Mouse (Mus musculus) stomach, postnatal 0 days (tissue): Measurements from ENCODE around the gene Derl2. TPM values are rescaled to one million over a fixed set of nuclear protein-coding genes. Genes with fewer than 3 reads are reported as not detected.

Experiments
- ATAC-seq: fragments of 200-750 bp; cut with Nextera tagmentation; 2 replicates; pipeline ENCODE4 v1.8.0; 2017; ENCODE audit not compliant: low FRiP score, low TSS enrichment
- DNase-seq: peaks from one replicate; pipeline ENCODE4 v3.0.0-alpha.2; 2016; ENCODE audit warnings: low spot score
- H3K27ac ChIP-seq: fragments of 300-500 bp; sonication (generic); replicated peaks from 2 replicates; pipeline ENCODE4 v1.5.1; 2014; ENCODE audit warnings: mild to moderate bottlenecking, control low read depth
- H3K27me3 ChIP-seq: fragments of 300-500 bp; sonication (generic); 2 replicates; pipeline ENCODE4 v1.6.1; 2014; ENCODE audit warnings: low read length; ENCODE audit not compliant: control insufficient read depth, insufficient read depth
- H3K36me3 ChIP-seq: fragments of 300-500 bp; sonication (generic); 2 replicates; pipeline ENCODE4 v1.6.1; 2014; ENCODE audit warnings: low read length, mixed read lengths; ENCODE audit not compliant: control insufficient read depth, insufficient read depth
- H3K4me1 ChIP-seq: fragments of 300-500 bp; sonication (generic); replicated peaks from 2 replicates; pipeline ENCODE4 v1.6.1; 2014; ENCODE audit warnings: antibody characterized with exemption; ENCODE audit not compliant: control insufficient read depth, insufficient read depth
- H3K4me2 ChIP-seq: fragments of 300-500 bp; sonication (generic); replicated peaks from 2 replicates; pipeline ENCODE4 v1.6.1; 2014; ENCODE audit warnings: low read depth, mild to moderate bottlenecking, control low read depth, moderate library complexity
- H3K4me3 ChIP-seq: fragments of 300-500 bp; sonication (generic); 2 replicates; pipeline ENCODE4 v1.5.1; 2014; ENCODE audit warnings: low read depth, low read length, control low read depth
- H3K9ac ChIP-seq: fragments of 300-500 bp; sonication (generic); 2 replicates; pipeline ENCODE4 v1.6.1; 2014; ENCODE audit warnings: mild to moderate bottlenecking, low read length, control low read depth, mixed read lengths
- H3K9me3 ChIP-seq: fragments of 300-500 bp; sonication (generic); 2 replicates; pipeline ENCODE4 v1.6.1; 2016; ENCODE audit warnings: low read length; ENCODE audit not compliant: control insufficient read depth
- CTCF ChIP-seq: IDR thresholded peaks from 2 replicates; pipeline ENCODE4 v1.5.1; 2016; ENCODE audit warnings: antibody characterized with exemption, low read depth, mild to moderate bottlenecking, moderate library complexity
- EP300 ChIP-seq: optimal IDR thresholded peaks from 2 replicates; pipeline ENCODE3; 2016; ENCODE audit warnings: antibody characterized with exemption
- WGBS: fragments of 180-500 bp; shearing (Covaris S2); extraction: QIAGEN DNeasy Blood & Tissue Kit; methylation state at CpG from one replicate; pipeline ENCODE4 v1.1.7; 2014; 5-methylcytosine and 5-hydroxymethylcytosine counted together
- polyA plus RNA-seq: library from polyadenylated mRNA; unstranded; fragments of >200 nt; fragmentation: Nextera tagmentation; extraction: Ambion mirVana; gene quantifications from 2 replicates; pipeline ENCODE4 v1.2.1, GENCODE M21; 2015

Gene Derl2
- polyA plus RNA-seq, 1 experiment from 2014 or later: 66.0 TPM

DNA sequence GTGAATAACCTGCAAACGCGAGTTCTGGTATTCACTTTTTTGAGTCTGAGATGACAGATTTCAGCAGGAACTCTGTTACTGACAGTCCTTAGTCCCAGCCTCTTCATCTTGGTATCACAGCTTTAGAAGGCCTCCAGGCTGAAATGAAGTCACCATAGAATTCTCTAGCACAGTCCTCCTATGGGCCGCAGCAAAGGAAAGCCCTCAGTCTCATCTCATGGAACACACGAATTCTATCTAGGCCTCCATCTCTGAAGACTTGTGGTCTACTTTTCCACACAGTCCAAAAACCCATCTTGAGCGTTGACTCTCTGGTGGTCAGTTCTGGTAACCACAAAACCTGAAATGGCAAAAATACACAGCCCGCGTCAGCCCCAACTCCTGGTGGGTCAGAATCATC, 12.4 kb upstream of the Derl2 start:
- no peak for TF ChIP-seq CTCF
- TF ChIP-seq EP300: no peak
- Histone ChIP-seq H3K9ac (peak overlapping the region; percentile 32; the same call in 1 of the 2 replicates), H3K4me2 (peak overlapping the region; percentile 74), H3K4me1 (no peaks in the 10 kb centered on the region), H3K27ac (no peak overlapping the region), H3K4me3 (peak overlapping the region; percentile 50; the same call in 1 of the 2 replicates), H3K27me3 (no peaks in the 10 kb centered on the region), H3K36me3 (peaks cover 2% of the 10 kb centered on the region; the same call in 1 of the 2 replicates), H3K9me3 (no peaks in the 10 kb centered on the region)
- no peak for DNase-seq
- 55% methylated on average over 7 of the region's 7 CpGs for WGBS
- no peak for ATAC-seq

DNA sequence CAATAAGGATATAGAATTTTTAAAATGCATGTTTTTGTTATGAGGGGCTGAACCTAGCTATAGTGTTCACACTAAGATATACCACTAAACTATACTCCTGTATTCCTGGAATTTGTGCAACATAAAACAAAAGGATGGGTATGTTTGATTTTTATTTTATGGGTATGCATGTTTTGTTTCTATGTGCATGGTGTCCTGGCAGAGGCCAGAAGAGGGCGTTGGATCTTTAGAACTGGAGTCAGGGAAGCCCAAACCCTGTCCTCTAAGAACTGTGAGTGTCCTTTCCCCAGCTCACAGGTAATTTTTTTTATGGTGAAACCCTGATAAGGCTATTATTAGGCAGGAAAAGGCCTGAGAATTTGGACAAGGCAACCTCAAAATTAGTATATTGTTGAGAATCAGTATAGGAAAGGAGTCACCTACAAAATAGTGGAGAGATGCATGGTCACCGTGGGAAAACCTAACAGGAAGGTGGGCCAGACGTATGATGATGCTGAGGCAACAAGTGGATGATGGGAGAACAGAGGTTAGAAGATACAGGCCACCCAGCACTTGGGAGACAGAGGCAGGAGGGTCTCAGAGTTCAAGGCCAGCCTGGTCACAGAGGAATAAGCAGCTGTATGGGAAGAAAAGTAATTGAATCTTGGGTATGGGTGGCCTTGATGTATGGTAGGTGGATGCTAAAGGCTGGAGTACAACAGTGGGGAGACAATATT, 9.9 kb upstream of the Derl2 start:
- no peak overlapping the region for H3K27ac ChIP-seq
- TF ChIP-seq CTCF (peak; percentile 30; the same call in 1 of the 2 replicates), EP300 (no peak)
- WGBS: 76% methylated on average over 3 of the region's 3 CpGs
- H3K4me3 ChIP-seq: no peak overlapping the region
- no peak for DNase-seq
- H3K4me2 ChIP-seq: no peak overlapping the region
- no peak overlapping the region for H3K9ac ChIP-seq
- H3K27me3 ChIP-seq: no peaks in the 10 kb centered on the region
- ATAC-seq: no peak
- H3K4me1 ChIP-seq: no peaks in the 10 kb centered on the region
- no peaks in the 10 kb centered on the region for H3K9me3 ChIP-seq
- peaks cover 12% of the 10 kb centered on the region; the same call in 1 of the 2 replicates for H3K36me3 ChIP-seq

DNA sequence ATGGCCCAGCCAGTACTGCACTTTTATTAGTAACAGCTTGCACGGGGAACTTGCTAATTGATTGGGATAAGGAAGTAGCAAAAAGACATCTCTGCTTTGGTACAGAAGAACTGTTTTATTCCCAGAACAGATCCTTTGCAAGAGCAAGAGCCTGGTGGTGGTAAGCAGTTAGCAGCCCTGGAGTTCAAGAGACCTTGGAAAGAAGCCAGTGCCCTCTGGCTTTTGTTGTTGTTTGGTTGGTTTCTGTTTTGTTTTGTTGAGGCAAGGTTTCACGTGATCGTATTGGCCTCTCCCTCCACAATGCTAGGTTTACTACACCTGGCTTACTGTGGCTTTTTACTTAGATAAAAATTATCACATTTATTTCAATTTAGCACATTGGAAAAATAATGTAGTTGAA, 8.6 kb upstream of the Derl2 start:
- no peak for DNase-seq
- TF ChIP-seq CTCF (no peak), EP300 (no peak)
- Histone ChIP-seq H3K4me3 (no peak overlapping the region), H3K9ac (no peak overlapping the region), H3K9me3 (no peaks in the 10 kb centered on the region), H3K36me3 (peaks cover 12% of the 10 kb centered on the region; the same call in 1 of the 2 replicates), H3K4me2 (no peak overlapping the region), H3K4me1 (no peaks in the 10 kb centered on the region), H3K27ac (no peak overlapping the region), H3K27me3 (no peaks in the 10 kb centered on the region)
- no peak for ATAC-seq
- WGBS: 71% methylated on average over 3 of the region's 3 CpGs

DNA sequence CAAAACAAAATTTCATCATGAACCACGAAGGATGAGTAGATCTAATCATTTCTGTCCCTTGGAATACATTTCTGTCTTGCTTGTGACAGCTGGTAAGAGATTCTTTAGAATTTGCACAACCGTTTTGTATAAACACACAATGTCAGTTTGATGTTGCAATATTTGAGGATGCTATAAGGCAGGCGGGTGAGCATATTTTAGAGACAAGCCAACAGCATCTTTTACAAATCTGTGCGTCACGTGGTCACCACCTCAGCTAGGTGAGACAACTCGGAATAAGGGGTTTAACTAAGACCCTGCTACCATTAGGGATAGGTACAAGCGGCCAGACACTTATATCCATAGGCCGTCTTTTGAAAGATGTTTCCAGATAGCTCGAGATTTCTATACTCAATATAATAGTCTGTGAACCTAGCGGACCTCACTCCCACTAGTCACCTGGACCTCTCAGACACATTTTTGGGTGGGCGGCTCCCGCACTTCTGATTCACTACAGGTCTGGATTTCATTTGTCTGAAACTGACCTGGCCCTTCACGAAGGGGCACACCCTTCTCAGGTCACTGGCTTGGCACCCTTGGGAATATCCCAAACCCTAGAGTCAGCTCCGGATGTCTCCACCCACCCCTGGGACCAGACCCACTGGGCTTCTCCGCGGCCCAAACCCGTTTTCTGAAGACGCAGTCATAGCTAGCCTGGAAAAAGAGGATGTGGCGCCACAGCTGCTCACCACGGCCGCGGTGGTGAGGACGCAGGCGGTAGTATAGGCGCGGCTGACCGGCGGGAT, 1.0 kb downstream of the Derl2 start:
- Histone ChIP-seq H3K27me3 (no peaks in the 10 kb centered on the region), H3K36me3 (no peaks in the 10 kb centered on the region), H3K4me2 (peak overlapping the region; percentile 77), H3K9me3 (no peaks in the 10 kb centered on the region), H3K4me3 (peak overlapping the region; percentile 94), H3K9ac (peak overlapping the region; percentile 89), H3K27ac (peak overlapping the region; percentile 75), H3K4me1 (0 out of 2 replicates have a peak, but pooled peaks cover 4% of the 10 kb centered on the region)
- DNase-seq (no peak), ATAC-seq (peak; percentile 8)
- TF ChIP-seq CTCF: no peak
- TF ChIP-seq EP300: no peak
- WGBS: 2% methylated on average over 28 of the region's 28 CpGs

DNA sequence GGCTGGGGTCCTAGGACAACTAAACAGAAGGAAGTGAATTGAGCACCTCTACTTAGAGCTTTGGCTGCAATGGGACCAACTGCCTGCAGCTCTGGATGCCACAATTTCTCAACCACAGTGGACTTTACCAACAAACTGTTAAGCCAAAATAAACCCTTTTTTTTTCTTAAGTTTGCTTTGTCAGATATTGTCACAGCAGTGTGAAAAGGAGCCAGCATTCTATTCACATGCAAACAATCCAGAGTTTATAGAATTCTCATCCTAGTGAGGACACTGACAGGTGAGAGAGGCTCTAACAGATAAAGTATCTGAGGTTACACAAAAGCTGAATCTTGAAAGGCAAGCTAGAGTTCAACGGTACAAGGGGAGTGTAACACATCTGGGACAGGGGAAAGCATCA, 2.6 kb downstream of the Derl2 start:
- Histone ChIP-seq H3K36me3 (no peaks in the 10 kb centered on the region), H3K9ac (no peak overlapping the region), H3K4me3 (no peak overlapping the region), H3K27me3 (no peaks in the 10 kb centered on the region), H3K4me2 (no peak overlapping the region), H3K27ac (no peak overlapping the region), H3K9me3 (no peaks in the 10 kb centered on the region), H3K4me1 (0 out of 2 replicates have a peak, but pooled peaks cover 4% of the 10 kb centered on the region)
- TF ChIP-seq EP300 (no peak), CTCF (no peak)
- DNase-seq (no peak), ATAC-seq (no peak)
- WGBS: 81% methylated on average over 1 of the region's 1 CpGs
